Mouse (Mus musculus) hindbrain, embryonic 15.5 days (tissue): Measurements from ENCODE around the gene Pnmal1. TPM values are rescaled to one million over a fixed set of nuclear protein-coding genes. Genes with fewer than 3 reads are reported as not detected.

Experiments used
- ATAC-seq: fragments of 200-750 bp; cut with Nextera tagmentation; 2 replicates; pipeline ENCODE4 v1.8.0; 2017; ENCODE audit warnings: low read depth, moderate number of reproducible peaks, moderate TSS enrichment; ENCODE audit not compliant: low FRiP score
- H3K27ac ChIP-seq: fragments of 300-500 bp; sonication (generic); replicated peaks from 2 replicates; pipeline ENCODE4 v1.5.1; 2015; ENCODE audit warnings: mild to moderate bottlenecking, inconsistent platforms
- H3K27me3 ChIP-seq: fragments of 300-500 bp; sonication (generic); 2 replicates; pipeline ENCODE4 v1.6.1; 2015; ENCODE audit warnings: control low read depth, inconsistent platforms
- H3K36me3 ChIP-seq: fragments of 300-500 bp; sonication (generic); 2 replicates; pipeline ENCODE4 v1.6.1; 2015; ENCODE audit warnings: control low read depth, inconsistent platforms
- H3K4me1 ChIP-seq: fragments of 300-500 bp; sonication (generic); replicated peaks from 2 replicates; pipeline ENCODE4 v1.6.1; 2015; ENCODE audit warnings: control low read depth, inconsistent platforms
- H3K4me2 ChIP-seq: fragments of 300-500 bp; sonication (generic); 2 replicates; pipeline ENCODE4 v1.6.1; 2015; ENCODE audit warnings: moderate library complexity, mild to moderate bottlenecking, inconsistent platforms
- H3K4me3 ChIP-seq: fragments of 300-500 bp; sonication (generic); 2 replicates; pipeline ENCODE4 v1.5.1; 2015; ENCODE audit warnings: mild to moderate bottlenecking, inconsistent platforms
- H3K9ac ChIP-seq: fragments of 300-500 bp; sonication (generic); 2 replicates; pipeline ENCODE4 v1.6.1; 2015; ENCODE audit warnings: inconsistent platforms
- H3K9me3 ChIP-seq: fragments of 300-500 bp; sonication (generic); 2 replicates; pipeline ENCODE4 v1.6.1; 2016; ENCODE audit warnings: control low read depth, inconsistent platforms
- WGBS: fragments of 180-500 bp; shearing (Covaris S2); methylation state at CpG from one replicate; pipeline ENCODE4 v1.1.7; 2015; 5-methylcytosine and 5-hydroxymethylcytosine counted together
- polyA plus RNA-seq: library from polyadenylated mRNA; unstranded; fragments of >200 nt; fragmentation: Nextera tagmentation; extraction: Ambion mirVana; gene quantifications from 2 replicates; pipeline ENCODE4 v1.2.1, GENCODE M21; 2015

Gene Pnmal1
- polyA plus RNA-seq: 52.6 and 57.5 TPM in 2 replicates

- peak within 1 kb of the TSS; percentile 97 for H3K27ac ChIP-seq
- peaks cover 59% of the 10 kb centered on the region for H3K4me1 ChIP-seq
- peak within 1 kb of the TSS; percentile 46 for H3K9ac ChIP-seq
- peak within 1 kb of the TSS; percentile 86 for H3K4me2 ChIP-seq
- WGBS: 5% methylated on average over 17 of the region's 17 CpGs
- no peaks in the 10 kb centered on the region for H3K36me3 ChIP-seq
- H3K27me3 ChIP-seq: no peaks in the 10 kb centered on the region
- ATAC-seq: peak; percentile 95
- peak within 1 kb of the TSS; percentile 47 for H3K4me3 ChIP-seq
- no peaks in the 10 kb centered on the region for H3K9me3 ChIP-seq
These were observed at the start of gene Pnmal1 for GRCm38 (mm10) chr7:16959539-16960187. Gene Pnmal1 (plus strand): TSS chr7:16959679.

- H3K27ac ChIP-seq: no peak overlapping the region
- no peak overlapping the region for H3K9ac ChIP-seq
- H3K4me1 ChIP-seq: peaks cover 5% of the 10 kb centered on the region; the same call in 1 of the 2 replicates
- no peaks in the 10 kb centered on the region for H3K27me3 ChIP-seq
- H3K9me3 ChIP-seq: no peaks in the 10 kb centered on the region
- H3K4me3 ChIP-seq: no peak overlapping the region
- no peak overlapping the region for H3K4me2 ChIP-seq
- 51% methylated on average over 10 of the region's 10 CpGs for WGBS
- no peak for ATAC-seq
- peaks cover 8% of the 10 kb centered on the region for H3K36me3 ChIP-seq
These were observed 49.6 kb upstream of the Pnmal1 start for GRCm38 (mm10) chr7:16909909-16910308.

- Histone ChIP-seq H3K4me1 (no peaks in the 10 kb centered on the region), H3K36me3 (peaks cover 26% of the 10 kb centered on the region), H3K4me2 (no peak overlapping the region), H3K4me3 (no peak overlapping the region), H3K9ac (no peak overlapping the region), H3K9me3 (no peaks in the 10 kb centered on the region), H3K27me3 (no peaks in the 10 kb centered on the region), H3K27ac (no peak overlapping the region)
- 90% methylated on average over 3 of the region's 3 CpGs for WGBS
- no peak for ATAC-seq
These were observed 47.6 kb upstream of the Pnmal1 start for GRCm38 (mm10) chr7:16911904-16912303.

- Histone ChIP-seq H3K9me3 (no peaks in the 10 kb centered on the region), H3K27ac (no peak overlapping the region), H3K36me3 (peaks cover 31% of the 10 kb centered on the region), H3K9ac (no peak overlapping the region), H3K4me3 (no peak overlapping the region), H3K4me1 (0 out of 2 replicates have a peak, but pooled peaks cover 4% of the 10 kb centered on the region), H3K27me3 (no peaks in the 10 kb centered on the region), H3K4me2 (no peak overlapping the region)
- ATAC-seq: no peak
- 51% methylated on average over 6 of the region's 6 CpGs for WGBS
These were observed 47.1 kb upstream of the Pnmal1 start for GRCm38 (mm10) chr7:16912360-16912759.

GRCm38 (mm10) chr7:16913806-16914452 lies 45.5 kb upstream of the Pnmal1 start:
- Histone ChIP-seq H3K4me2 (no peak overlapping the region), H3K9me3 (no peaks in the 10 kb centered on the region), H3K4me3 (no peak overlapping the region), H3K4me1 (peaks cover 19% of the 10 kb centered on the region), H3K9ac (no peak overlapping the region), H3K27me3 (no peaks in the 10 kb centered on the region), H3K36me3 (peaks cover 47% of the 10 kb centered on the region), H3K27ac (0 out of 2 replicates have a peak overlapping the region, but pooled peaks have one; percentile 19)
- 33% methylated on average over 10 of the region's 10 CpGs for WGBS
- peak; percentile 52 for ATAC-seq

- Histone ChIP-seq H3K9me3 (no peaks in the 10 kb centered on the region), H3K4me2 (no peak overlapping the region), H3K27ac (0 out of 2 replicates have a peak overlapping the region, but pooled peaks have one; percentile 6), H3K27me3 (no peaks in the 10 kb centered on the region), H3K9ac (no peak overlapping the region), H3K4me1 (peaks cover 27% of the 10 kb centered on the region), H3K36me3 (peaks cover 48% of the 10 kb centered on the region), H3K4me3 (no peak overlapping the region)
- 84% methylated on average over 18 of the region's 18 CpGs for WGBS
- ATAC-seq: no peak
These were observed 44.8 kb upstream of the Pnmal1 start for GRCm38 (mm10) chr7:16914453-16915343.

- no peak overlapping the region for H3K4me3 ChIP-seq
- WGBS: 90% methylated on average over 32 of the region's 32 CpGs
- no peak overlapping the region for H3K9ac ChIP-seq
- peaks cover 48% of the 10 kb centered on the region for H3K36me3 ChIP-seq
- H3K4me1 ChIP-seq: peaks cover 37% of the 10 kb centered on the region
- H3K27me3 ChIP-seq: no peaks in the 10 kb centered on the region
- no peak overlapping the region for H3K4me2 ChIP-seq
- no peak for ATAC-seq
- no peaks in the 10 kb centered on the region for H3K9me3 ChIP-seq
- no peak overlapping the region for H3K27ac ChIP-seq
These were observed 43.8 kb upstream of the Pnmal1 start for GRCm38 (mm10) chr7:16915461-16916340.

GRCm38 (mm10) chr7:16916342-16917265 lies 42.9 kb upstream of the Pnmal1 start:
- no peak for ATAC-seq
- H3K36me3 ChIP-seq: peaks cover 48% of the 10 kb centered on the region
- WGBS: 79% methylated on average over 29 of the region's 30 CpGs
- H3K9me3 ChIP-seq: no peaks in the 10 kb centered on the region
- H3K4me2 ChIP-seq: no peak overlapping the region
- H3K4me1 ChIP-seq: peaks cover 46% of the 10 kb centered on the region
- H3K27me3 ChIP-seq: no peaks in the 10 kb centered on the region
- no peak overlapping the region for H3K4me3 ChIP-seq
- H3K27ac ChIP-seq: no peak overlapping the region
- no peak overlapping the region for H3K9ac ChIP-seq

GRCm38 (mm10) chr7:16917447-16917846 lies 42.0 kb upstream of the Pnmal1 start:
- Histone ChIP-seq H3K36me3 (peaks cover 48% of the 10 kb centered on the region), H3K27ac (no peak overlapping the region)
- ATAC-seq: no peak

GRCm38 (mm10) chr7:16918014-16918413 lies 41.5 kb upstream of the Pnmal1 start:
- Histone ChIP-seq H3K4me2 (no peak overlapping the region), H3K4me3 (no peak overlapping the region), H3K9ac (no peak overlapping the region), H3K9me3 (no peaks in the 10 kb centered on the region), H3K36me3 (peaks cover 48% of the 10 kb centered on the region), H3K27me3 (no peaks in the 10 kb centered on the region), H3K27ac (peak overlapping the region; percentile 22; the same call in 1 of the 2 replicates), H3K4me1 (peaks cover 57% of the 10 kb centered on the region)
- no peak for ATAC-seq
- 47% methylated on average over 9 of the region's 9 CpGs for WGBS

More at GRCm38 (mm10) chr7:16917447-16917846, 42.0 kb upstream of the Pnmal1 start:
- Histone ChIP-seq H3K4me2 (no peak overlapping the region), H3K4me1 (peaks cover 55% of the 10 kb centered on the region), H3K9me3 (no peaks in the 10 kb centered on the region), H3K27me3 (no peaks in the 10 kb centered on the region), H3K4me3 (no peak overlapping the region), H3K9ac (no peak overlapping the region)
- WGBS: 59% methylated on average over 11 of the region's 11 CpGs
